Mouse (Mus musculus) megakaryocyte, embryonic 14.5 days (primary cell): ENCODE measurements around the gene Cadm4. TPM values are rescaled to one million over a fixed set of nuclear protein-coding genes. Genes with fewer than 3 reads are reported as not detected.

Experiments
- H3K27me3 ChIP-seq: replicated peaks from 2 replicates; pipeline ENCODE3; 2012; ENCODE audit warnings: inconsistent platforms
- H3K36me3 ChIP-seq: replicated peaks from 2 replicates; pipeline ENCODE3; 2012; ENCODE audit warnings: low read length, inconsistent platforms, mixed read lengths
- H3K4me1 ChIP-seq: 2 replicates; pipeline ENCODE4 v1.6.1; 2012; ENCODE audit warnings: inconsistent platforms
- H3K4me3 ChIP-seq: replicated peaks from 2 replicates; pipeline ENCODE3; 2012; ENCODE audit warnings: moderate library complexity, mild to moderate bottlenecking, inconsistent platforms
- H3K9me3 ChIP-seq: 2 replicates; pipeline ENCODE4 v1.6.1; 2012; ENCODE audit warnings: inconsistent platforms
- FLI1 ChIP-seq: IDR thresholded peaks from 2 replicates; pipeline ENCODE4 v1.6.1; 2012; ENCODE audit warnings: low read length, inconsistent platforms, mixed read lengths
- GATA1 ChIP-seq: IDR thresholded peaks from 3 replicates; pipeline ENCODE4 v1.6.1; 2012; ENCODE audit warnings: mixed read lengths, low read length, inconsistent platforms, borderline replicate concordance
- polyA plus RNA-seq: library from polyadenylated mRNA; stranded (reverse); fragments of >175 nt; gene quantifications from 2 replicates; pipeline ENCODE4 v1.2.3, GENCODE M21; 2012; ENCODE audit warnings: low replicate concordance; ENCODE audit not compliant: insufficient read depth

Cadm4 gene
- polyA plus RNA-seq, 1 experiment: not detected

DNA sequence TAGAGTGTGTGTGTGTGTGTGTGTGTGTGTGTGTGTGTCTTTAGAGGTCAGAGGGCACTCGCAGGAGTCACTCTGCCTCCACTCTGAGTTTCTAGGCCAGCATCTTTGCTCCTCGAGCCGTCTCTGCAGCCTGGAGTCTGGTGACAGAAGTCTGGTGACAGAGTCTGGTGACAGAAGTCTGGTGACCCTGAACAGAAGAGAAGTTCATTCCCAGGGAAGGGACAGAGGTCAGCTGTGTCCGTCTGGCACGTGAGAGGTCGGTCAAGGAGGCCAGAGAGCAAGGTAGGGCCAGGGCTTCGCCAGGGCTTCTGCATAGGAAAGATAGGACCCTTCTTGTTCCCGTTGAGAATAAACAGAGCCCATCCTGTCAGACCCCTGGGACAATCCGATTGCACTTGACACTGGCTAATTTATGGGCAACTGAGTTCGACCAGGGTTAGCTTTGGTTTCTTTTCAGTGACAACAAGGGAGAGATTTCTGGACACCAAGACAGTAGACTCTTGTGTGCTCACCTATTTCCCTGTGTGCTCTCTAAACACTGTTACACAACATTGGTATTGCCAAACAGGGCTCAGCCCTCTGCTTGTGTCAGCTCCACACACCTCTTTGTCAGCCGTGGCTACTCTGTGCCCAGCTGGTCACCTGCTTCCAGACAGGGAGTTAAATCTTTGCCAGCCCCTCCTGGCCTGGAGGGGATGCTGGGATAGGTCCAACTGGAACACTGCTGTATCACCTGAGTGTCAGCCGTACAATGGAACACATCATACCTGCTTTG is 70.3 kb downstream of the Cadm4 start:
- Histone ChIP-seq H3K36me3 (peaks cover 80% of the 10 kb centered on the region), H3K4me1 (peaks cover 11% of the 10 kb centered on the region), H3K4me3 (no peak overlapping the region), H3K9me3 (no peaks in the 10 kb centered on the region), H3K27me3 (no peaks in the 10 kb centered on the region)
- TF ChIP-seq GATA1 (no peak), FLI1 (no peak)

Other genes starting within 250 kb of the Cadm4 start
- gene Zfp109, start 244.5 kb upstream of the Cadm4 start, polyA plus RNA-seq: 0.27 TPM in 1 of 2 replicates, not detected in the other
- gene Zfp108, start 227.2 kb upstream of the Cadm4 start, polyA plus RNA-seq: not detected in 2 replicates
- gene Zfp93, start 211.6 kb upstream of the Cadm4 start, polyA plus RNA-seq: 1.2 TPM in 1 of 2 replicates, not detected in the other
- gene Zfp61, start 180.8 kb upstream of the Cadm4 start, polyA plus RNA-seq: 5.2 and 7.2 TPM in 2 replicates
- gene Zfp94, start 165.4 kb upstream of the Cadm4 start, polyA plus RNA-seq: 1.1 TPM in 1 of 2 replicates, not detected in the other
- gene Tescl, start 148.1 kb upstream of the Cadm4 start, polyA plus RNA-seq: not detected in 2 replicates
- gene Lypd5, start 132.8 kb upstream of the Cadm4 start, polyA plus RNA-seq: not detected in 2 replicates
- gene Kcnn4, start 111.8 kb upstream of the Cadm4 start, polyA plus RNA-seq: 9.0 and 25.3 TPM in 2 replicates
- gene Smg9, start 82.4 kb upstream of the Cadm4 start, polyA plus RNA-seq: 42.3 and 58.9 TPM in 2 replicates
- gene Irgc1, start 29.7 kb upstream of the Cadm4 start, polyA plus RNA-seq: 0.28 TPM in 1 of 2 replicates, not detected in the other
- gene Plaur, start 19.5 kb upstream of the Cadm4 start, polyA plus RNA-seq: 14.6 and 56.5 TPM in 2 replicates
- 33.9 and 51.4 TPM in 2 replicates for gene Zfp428, start 25.0 kb downstream of the Cadm4 start, polyA plus RNA-seq
- not detected in 2 replicates for gene AC161166.1, start 30.4 kb downstream of the Cadm4 start, polyA plus RNA-seq
- gene Irgq, start 48.7 kb downstream of the Cadm4 start, polyA plus RNA-seq: 2.9 and 3.1 TPM in 2 replicates
- not detected in 2 replicates for gene Pinlyp, start 64.1 kb downstream of the Cadm4 start, polyA plus RNA-seq
- 101 and 159 TPM in 2 replicates for gene Xrcc1, start 64.3 kb downstream of the Cadm4 start, polyA plus RNA-seq
- gene Ethe1, start 105.5 kb downstream of the Cadm4 start, polyA plus RNA-seq: 14.5 and 17.5 TPM in 2 replicates
- 0.30 TPM in 1 of 2 replicates, not detected in the other for gene Zfp575, start 105.6 kb downstream of the Cadm4 start, polyA plus RNA-seq
- 2.0 and 8.9 TPM in 2 replicates for gene Phldb3, start 128.7 kb downstream of the Cadm4 start, polyA plus RNA-seq
- gene Lypd3, start 154.5 kb downstream of the Cadm4 start, polyA plus RNA-seq: not detected in 2 replicates
- gene Tex101, start 194.7 kb downstream of the Cadm4 start, polyA plus RNA-seq: not detected in 2 replicates
- not detected in 2 replicates for gene BC049730, start 227.2 kb downstream of the Cadm4 start, polyA plus RNA-seq
- not detected in 2 replicates for gene Gm4763, start 244.9 kb downstream of the Cadm4 start, polyA plus RNA-seq